Mouse (Mus musculus): Measurements from ENCODE around the gene Acsf3.
A peak's percentile ranks its signal among the peaks of the same experiment; 100 is the strongest.

The Acsf3 gene

DNA sequence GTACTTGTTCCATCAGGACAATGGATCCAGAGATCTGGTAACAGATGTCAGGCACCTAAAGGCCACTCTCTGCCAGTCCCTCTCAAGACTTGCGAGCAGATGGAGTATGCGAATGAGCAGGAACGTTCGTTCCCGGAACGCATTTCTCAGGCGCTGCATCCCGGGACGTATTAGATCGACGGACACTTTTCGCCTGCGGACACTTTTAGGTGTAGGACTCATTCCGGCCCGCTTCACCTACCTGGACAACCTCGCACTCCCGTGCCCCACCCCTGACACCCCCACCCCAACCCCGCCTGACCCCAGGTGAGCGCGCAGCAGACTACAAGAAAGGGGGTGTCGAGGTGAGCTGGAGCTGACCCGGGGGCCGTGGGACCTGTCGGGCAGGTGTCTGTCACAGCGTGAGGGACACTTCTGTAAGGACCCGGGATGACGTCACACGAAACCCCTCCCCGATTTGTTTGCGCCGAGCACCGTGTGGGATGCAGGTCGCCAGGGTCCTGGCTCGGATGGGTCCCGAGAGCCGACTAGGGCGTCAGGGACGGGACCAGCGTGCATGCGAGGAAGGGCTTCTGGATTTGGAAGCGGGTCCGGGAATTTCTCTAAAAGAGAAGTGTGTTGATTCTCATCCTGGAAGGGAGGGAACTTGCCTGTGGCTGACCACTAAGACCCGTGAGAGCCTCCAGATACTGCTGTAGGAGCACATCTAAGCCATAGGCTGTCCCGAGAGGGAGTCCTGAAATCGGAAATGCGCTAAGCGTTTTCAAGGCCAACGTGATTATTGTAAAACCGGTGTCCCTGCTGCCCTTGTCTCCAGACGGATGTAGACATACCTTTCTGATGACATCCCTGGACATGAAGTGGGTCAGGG lies at the start of gene Acsf3:
Acsf3 (plus strand) TSS at position 202 of the 871 bp plus-strand sequence.
- DNase-seq: peak; percentile 55 to 83

DNA sequence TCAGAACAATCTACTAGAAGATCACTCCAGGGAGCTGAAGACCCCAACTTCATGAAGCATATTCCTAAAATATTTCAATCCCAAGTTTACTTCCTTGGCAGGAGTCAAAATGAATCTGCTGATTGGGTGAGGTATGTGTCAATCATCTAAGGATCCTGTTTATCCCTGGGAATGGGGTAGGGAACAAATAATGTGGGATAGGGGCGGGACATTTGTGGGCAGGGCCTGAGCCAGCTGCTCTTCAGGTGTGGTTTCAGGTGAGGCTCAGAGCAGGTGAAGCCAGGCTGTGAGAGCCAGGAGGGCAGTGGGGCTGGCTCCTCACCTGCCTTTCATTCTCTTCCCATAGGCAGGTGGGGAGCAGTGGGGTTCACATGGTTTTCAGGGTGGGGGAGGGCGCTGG lies 48.5 kb upstream of the Acsf3 start:
- DNase-seq: no peak

DNA sequence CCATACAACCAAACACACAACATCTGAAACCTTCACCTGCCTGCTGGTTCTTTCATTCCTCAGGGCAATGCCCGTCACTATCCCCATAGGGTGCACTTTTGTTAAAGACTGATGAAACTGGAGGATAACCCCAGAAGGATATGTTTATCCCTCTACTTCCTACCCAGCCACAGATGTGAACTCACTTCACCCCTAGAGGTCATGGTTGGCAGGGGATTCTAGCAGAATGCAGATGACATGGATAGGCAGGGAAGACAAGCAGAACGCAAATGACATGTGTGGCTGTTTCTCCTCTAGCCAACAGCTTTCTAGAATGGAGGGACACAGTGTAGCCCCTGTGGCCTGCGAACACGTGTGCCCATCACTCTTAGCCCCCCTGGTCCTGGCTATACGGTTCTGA lies 47.9 kb upstream of the Acsf3 start:
- DNase-seq: no peak

DNA sequence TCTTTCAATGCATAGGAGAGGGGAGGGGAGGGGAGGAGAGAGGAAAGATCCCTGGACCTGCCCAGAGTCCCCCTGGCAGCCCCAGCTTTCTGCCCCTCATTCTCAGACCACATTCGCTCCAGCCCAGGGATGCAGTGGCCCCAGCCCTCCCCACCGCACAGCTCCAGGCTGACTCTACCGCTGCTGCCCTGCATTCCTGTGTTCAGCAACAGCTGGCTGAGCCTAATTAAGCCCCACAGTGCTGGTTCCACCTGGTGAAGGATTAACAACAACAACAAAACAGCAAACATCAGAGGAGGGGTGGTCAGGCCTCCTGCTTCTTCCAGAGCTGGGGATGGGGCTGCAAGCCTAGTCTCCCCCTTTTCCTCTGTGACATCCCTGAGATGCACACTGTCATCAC lies 46.7 kb upstream of the Acsf3 start:
- DNase-seq: no peak

DNA sequence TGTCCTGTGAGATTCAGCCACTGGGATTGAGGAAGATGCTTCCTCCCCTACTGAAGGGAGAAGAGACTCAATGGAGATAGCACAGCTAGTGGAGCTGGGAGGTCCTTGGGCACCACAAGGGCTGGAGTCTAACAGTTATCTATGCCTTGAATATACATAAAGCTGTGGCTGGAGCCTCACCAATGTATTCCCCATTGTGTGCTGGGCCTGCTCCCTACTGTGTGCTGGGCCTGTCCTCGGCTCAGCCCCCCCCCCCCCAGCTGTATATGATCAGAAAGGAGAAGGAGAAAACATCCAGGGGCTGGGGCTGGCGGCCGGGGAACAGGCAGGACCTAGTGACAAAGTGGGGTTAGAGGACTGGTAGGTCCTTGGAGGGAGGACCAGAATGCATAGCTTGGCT lies 40.2 kb upstream of the Acsf3 start:
- no peak for DNase-seq

DNA sequence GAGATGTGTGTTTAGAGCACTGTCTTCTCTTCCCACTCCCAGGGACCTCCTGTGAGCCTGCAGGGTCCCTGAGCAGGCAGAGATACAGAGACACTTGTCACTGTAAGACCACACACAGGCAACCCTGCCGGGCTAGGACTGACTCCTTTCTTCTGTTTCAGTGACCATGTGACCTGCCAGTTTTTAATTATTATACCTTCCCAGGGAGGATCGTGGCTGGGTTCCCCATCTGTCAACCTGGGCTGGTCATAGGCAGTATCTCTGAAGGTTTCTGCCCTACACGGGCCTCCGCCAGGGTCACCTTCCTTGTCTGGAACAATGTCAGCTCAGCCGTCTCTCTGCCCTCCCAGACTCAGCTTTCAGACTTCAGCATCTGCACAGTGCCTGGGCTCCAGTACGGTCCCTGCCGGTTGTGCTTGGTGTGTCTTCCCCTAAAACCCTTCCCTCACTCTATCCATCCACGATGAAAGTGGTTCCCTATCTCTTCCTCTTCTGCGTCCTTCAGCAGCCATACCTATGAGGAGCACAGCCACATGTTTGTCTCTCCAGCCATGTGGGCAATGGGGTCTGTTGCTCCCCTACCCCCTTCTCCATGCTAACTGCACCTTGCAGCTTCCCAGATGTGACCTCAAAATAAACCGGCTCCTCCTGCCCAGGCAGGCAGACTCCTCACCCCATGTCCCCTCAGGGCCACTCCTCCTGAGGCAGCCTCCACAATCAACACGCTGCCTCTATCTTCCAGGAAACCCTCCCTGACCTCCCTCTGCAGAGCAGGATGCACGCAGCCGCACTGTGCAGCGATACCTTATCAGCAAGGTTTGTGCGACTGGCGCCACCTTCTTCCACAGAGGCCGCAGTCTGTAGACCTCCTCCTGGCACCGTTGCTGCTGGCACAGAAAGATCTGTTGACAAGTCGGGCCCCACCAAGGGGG lies 39.5 kb upstream of the Acsf3 start:
- no peak for DNase-seq

DNA sequence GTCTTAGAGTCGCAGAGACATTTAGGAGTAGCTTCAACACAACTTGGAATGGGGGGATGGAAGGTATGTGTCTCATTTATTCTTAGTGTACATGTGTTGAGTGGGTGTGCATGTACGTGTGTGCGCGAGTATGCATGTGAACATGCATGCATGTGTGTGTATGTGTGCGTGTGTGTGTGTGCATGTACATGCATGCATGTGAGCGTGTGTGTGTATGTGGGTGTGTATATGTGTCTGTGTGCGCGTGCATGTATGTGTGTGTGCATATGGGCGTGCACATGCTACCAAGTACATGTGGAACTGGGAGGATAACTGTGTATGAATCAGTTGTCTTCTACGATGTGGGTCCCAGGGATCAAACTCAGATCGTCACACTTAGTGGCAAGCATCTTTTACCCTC lies 38.7 kb upstream of the Acsf3 start:
- DNase-seq: no peak

DNA sequence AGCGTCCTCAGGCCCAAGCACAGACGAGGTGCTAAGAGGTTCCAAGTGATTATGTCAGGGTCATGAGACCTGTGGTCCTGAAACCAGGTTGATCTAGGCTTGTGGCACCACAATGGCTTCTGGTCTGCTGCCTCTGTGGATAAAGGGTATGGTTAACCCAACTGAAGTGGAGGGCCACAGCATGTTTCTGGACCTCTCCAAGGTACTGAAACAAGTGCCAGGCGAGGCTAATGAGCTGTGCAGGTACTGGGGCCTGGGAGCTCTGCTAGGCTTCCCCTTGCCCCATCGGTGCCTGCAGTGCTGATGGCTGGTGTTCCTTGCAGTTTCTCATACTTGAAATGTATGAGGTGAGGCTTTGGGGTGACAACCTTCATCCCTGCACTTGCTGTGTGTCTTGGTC lies 38.2 kb upstream of the Acsf3 start:
- DNase-seq: no peak

DNA sequence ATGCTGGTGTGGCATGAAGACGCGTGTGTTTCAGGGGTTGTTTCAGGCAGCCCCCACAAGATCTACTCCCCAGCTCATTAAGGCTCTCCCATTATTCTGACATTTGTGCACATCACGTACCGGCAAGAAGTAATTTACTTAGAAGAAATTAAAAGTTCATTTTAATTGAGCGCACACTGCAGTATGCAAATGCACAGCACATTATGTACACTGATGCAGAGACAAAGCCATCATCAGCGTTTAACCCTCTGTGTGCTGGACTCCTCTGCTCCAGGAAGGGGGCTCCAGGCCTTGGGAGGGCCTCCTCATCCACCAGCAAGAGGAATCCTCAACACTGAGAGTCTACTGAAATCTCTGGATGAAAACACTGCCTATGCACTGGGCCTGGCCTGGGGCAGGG lies 37.4 kb upstream of the Acsf3 start:
- DNase-seq: no peak

DNA sequence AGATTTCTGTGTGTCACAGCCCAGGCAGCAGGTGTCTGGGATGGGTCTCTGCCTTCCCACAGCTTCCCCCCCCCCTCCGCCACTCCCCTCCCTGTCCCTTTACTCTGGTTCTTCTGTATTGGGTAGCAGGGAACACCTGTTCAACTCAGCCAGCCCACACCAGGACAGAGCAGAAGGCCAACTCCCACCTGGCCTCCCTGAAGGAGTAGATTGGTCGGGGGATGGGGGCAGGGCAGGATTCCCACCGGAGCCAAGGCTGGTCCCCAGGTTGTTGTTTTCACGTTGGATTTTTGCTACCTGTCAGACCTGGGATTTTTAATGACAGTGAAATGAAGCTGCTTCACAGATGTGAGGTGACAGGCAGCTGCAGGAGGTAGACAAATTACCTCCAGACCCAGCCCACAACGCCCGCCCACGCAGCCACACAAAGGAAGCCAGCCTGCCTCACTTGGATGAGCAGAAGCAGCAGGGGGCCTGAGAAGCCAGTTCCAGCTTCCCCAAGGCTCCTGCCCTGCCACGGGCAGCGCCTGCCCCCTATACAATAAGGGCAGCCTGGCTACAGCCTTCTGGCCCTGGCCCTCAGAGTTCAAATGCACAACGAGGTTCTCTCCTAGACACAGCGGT lies 36.1 kb upstream of the Acsf3 start:
- peak; percentile 73 to 75 for DNase-seq

DNA sequence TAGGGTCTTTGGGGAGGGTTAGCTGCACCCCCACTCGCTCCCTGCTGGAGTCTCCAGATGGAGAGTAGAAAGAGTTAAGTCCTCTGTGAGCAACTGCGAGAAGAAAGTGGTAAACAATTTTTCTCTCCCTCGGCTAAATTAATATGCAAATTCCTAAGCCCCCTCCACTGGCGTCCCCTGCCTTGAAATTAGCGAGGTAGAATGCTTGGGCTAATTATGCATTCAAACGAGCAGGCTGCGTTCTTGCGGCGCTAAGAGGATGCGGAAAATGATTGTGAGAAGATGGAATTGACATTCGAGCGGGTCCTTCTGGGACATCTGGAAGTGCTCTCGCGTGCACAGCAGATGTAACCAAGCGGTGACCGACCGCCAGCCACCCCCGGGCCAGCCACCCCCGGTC lies 32.8 kb upstream of the Acsf3 start:
- DNase-seq: no peak

DNA sequence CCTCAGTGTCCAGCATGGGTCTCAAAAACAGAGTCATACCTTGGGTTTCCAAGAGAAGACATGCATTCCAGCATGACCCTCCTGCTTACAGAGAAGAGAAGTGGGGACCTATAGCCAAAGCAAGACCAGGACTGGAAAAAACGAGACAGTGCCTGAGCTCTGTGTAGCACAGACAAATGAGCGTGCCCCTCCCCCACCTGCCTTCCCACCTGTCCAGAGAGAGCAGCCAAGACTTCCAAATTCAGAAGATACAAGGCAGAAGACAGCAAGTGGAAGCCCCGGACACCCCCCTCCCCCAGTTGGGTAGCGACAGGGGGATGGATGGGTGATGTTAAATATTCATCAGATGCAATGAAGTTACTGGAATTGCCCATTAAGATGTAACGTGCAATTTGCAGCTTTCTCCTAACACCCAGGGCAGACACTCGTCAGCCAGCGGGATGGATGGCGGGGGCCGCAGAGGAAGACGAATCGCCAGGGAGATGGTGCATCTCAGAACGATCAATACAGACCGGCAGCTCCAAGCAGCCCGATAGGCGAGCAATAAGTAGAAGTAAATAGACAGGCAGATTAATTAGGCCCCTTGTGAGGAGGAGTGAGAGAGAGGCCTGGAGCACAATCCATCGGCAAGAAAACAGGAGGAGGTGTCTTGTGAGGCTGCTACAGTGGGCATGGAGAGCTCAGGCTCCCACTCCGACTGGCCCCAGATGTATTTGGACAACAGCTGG lies 30.1 kb upstream of the Acsf3 start:
- peak; percentile 68 to 71 for DNase-seq

DNA sequence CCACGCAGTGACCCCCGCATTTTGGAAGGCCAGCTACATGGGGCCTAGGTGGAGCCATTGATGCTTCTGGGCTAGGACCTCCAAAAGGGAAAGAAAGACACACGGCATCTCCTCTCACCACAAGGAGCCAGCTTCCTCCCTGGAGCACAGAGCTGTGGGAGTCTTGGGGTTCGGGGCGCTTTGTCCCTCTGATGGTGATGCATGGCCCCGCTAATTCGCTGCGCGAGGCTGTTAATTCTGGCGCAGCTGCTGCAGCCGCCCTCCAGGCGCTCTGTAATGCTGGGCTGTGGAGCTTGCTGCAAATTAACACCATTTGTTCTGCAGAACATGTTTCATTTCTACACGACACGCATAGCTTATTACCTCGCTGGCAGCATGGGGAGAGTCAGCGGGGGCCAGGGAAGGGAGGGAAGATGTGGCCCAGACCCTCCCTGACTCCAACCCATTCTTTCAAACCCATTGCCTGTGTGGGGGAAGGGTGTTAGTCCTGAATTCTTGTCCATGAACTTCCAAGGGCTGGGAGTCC lies 29.5 kb upstream of the Acsf3 start:
- peak in 1 of 2 experiments; percentile 21 for DNase-seq

DNA sequence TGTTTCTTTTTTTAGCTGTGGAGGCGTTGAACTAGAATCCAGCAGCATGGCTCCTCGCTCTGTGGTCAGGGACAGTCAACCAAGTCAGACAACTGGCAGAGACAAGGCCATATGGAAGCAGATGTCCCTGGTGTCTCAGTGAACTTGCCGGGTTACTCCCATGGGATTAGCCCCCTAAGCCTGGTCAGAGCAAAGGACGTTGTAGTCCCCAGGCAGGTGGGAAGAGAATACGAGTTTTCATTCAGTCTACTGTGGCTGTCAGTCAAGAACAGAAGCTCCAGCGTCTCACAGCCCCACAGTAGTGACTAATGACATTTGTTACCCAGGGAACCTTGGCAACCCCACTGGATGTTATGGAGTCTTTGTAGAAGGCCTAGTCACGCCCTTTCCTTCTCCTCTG lies 28.8 kb upstream of the Acsf3 start:
- peak in 1 of 2 experiments; percentile 14 for DNase-seq

DNA sequence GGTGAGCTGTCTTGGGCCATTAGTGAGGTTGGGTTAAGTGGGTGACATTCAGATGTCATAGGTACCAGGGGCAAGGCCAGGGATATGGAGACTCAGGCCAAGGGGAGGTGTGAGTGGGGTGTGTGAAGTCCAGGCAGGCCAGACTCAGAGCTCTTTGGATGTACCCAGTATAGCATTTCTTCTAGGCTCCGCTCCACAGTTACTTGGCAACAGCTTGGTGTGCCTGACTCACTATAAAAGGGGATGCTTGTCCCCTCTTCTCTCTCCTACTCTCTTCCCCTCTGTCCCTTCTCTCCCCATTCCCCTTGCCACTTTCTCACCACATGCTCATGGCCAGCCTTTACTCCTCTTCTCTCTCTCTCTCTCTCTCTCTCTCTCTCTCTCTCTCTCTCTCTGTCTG lies 27.5 kb upstream of the Acsf3 start:
- peak in 1 of 2 experiments; percentile 5 for DNase-seq

DNA sequence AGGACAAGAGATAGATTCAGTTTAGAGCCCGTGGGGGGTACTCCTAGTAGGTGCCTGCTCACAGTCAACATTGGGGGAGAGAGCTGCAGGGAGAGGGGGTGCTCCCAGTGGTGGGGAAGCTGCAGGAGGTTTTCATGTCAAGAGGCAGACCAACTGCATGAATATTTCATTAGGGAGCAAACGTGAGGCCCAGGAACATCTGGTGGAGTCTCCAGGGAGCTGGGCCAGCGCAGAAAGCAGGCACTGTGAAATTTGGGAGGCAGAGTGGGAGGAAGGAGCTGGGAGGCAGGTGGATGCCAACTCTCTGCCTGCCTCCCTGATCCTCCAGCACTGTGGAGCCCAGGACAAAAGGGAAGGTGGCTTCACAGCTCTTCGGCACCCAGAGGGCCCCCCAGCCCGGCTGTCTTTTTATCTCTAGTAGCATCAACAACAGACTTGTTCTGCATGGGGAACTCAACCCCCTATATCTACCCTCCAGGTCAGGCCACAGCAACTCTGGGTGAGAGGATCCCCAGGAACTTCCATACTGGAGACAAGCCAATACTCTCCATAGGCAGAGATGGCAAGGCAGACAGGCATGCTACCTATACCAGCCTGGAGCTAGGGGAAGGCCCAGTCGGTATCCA lies 25.8 kb upstream of the Acsf3 start:
- peak in 1 of 2 experiments; percentile 22 for DNase-seq

DNA sequence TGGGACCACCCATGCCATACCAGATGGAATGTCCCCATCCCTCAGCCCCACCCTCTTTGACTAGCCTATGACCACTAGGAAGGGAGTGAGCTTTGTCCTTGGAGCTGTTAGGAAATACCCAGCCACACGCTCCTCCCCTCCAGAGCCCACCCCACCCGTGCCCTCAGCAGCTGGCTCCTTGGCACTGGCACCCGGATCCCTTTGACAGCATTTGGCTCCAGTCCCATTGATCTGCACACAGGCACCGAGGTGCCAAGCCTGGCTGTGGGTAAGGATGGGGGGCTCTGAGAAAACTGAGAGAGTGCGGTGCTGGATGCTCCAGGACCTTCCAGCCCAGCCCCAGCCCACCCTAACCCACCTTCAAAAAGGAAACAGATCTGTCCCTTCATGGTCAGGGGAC lies 23.9 kb upstream of the Acsf3 start:
- peak; percentile 64 to 69 for DNase-seq

DNA sequence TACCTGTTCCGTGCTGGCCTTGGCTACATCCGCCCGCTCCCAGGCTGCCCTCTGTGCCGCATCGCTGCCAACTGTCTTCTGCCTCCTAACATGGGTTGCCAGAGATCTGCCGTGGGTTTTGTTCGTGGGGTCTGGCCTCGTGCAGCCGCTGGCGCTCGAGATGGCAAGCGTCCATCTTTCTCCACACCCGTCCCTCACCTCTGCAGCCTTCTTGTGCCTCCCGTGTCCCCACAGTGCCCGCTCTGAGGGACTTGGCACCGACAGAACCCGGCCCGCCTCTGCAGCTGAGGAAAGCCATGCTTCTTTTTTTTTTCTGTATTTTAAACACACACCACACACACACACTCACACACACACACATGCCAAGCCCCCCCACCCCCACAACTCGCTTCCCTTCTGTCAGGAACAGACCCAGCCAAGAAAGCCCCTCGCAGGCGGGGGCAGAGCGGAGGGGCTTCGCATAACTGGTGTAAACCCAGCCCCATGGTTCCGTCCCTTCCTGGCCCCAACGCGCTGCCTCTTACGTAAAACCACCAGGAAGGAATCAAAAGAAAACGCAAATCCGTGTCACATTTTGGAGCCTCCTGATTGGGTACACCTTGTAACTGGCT lies 23.1 kb upstream of the Acsf3 start:
- DNase-seq: peak; percentile 79

DNA sequence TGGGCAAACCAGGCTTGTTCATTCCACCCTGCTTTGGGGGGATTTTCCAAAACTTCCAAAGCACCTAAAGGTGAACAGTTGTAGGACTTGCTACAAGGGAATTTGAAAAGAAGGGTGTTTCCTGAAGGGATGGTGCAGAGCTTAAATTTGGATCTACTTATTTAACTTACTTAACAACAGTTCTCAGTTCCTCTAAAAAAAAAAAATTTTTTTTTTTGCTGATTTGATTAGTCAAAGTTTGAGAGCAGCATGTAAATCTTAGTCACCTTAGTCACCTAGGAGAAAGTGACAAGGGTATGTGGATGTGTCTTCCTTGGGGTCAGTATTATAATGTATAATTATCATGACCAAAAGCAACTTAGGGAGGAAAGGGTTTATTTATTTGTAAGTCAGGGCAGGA lies 16.7 kb upstream of the Acsf3 start:
- no peak for DNase-seq

DNA sequence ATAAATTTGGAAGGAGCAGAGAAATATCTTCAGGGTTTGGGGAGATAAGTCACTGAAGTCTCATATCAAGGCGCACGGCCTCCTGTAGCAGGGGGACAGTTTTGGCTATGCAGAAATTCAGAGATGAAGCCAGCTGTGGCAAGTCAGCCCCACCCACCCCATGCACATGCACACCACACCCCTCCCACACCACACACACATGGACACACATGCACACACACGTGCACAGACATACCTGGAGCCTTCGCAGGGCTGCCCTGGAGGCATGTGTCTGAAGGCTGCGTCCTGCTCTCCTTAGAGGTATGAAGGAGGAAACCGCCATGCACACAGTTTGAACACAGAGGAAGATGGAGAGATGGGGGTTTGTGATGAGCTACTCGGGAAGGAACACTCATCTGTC lies 15.2 kb upstream of the Acsf3 start:
- no peak for DNase-seq

DNA sequence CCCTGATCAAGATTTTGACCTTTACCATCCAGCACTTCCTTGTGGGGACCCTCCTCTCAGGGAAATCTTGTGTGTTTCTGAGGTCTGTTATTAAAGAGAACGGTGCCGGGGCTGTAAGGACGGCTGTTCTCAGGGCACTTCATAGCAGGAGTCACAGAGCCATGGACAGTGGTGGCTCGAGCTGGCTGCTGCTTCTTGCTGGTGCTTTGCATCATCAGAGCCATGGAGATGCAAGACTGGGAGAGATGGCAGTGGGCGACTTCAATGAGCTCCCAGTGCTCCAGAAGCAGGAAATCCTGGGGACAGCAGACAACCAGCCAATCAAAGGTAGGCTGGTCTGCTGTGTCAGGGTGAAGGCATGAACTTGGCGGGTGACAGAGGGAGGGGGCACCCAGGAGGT lies 14.2 kb upstream of the Acsf3 start:
- no peak for DNase-seq
